Mouse (Mus musculus) cortical plate, adult 2 months (tissue): ENCODE results near the gene Slc9a6.

Source experiments
- CTCF ChIP-seq: fragments of 200-500 bp; IDR thresholded peaks from 2 replicates; pipeline ENCODE4 v1.5.1; 2011; ENCODE audit warnings: mild to moderate bottlenecking, control low read depth, low read length; ENCODE audit not compliant: insufficient read depth; ENCODE audit errors: extremely low read depth
- POLR2A ChIP-seq: fragments of 200-500 bp; IDR thresholded peaks from 2 replicates; pipeline ENCODE4 v1.6.1; 2011; ENCODE audit warnings: mild to moderate bottlenecking, low read length, control low read depth; ENCODE audit not compliant: insufficient read depth; ENCODE audit errors: extremely low read depth

GRCm38 (mm10) chrX:56697886-56698285 lies 88.3 kb downstream of the Slc9a6 start:
- TF ChIP-seq CTCF = no peak
- no peak for TF ChIP-seq POLR2A
